Comparison of ENCODE assay signal across 8 mouse cellular contexts in the genomic region with DNA sequence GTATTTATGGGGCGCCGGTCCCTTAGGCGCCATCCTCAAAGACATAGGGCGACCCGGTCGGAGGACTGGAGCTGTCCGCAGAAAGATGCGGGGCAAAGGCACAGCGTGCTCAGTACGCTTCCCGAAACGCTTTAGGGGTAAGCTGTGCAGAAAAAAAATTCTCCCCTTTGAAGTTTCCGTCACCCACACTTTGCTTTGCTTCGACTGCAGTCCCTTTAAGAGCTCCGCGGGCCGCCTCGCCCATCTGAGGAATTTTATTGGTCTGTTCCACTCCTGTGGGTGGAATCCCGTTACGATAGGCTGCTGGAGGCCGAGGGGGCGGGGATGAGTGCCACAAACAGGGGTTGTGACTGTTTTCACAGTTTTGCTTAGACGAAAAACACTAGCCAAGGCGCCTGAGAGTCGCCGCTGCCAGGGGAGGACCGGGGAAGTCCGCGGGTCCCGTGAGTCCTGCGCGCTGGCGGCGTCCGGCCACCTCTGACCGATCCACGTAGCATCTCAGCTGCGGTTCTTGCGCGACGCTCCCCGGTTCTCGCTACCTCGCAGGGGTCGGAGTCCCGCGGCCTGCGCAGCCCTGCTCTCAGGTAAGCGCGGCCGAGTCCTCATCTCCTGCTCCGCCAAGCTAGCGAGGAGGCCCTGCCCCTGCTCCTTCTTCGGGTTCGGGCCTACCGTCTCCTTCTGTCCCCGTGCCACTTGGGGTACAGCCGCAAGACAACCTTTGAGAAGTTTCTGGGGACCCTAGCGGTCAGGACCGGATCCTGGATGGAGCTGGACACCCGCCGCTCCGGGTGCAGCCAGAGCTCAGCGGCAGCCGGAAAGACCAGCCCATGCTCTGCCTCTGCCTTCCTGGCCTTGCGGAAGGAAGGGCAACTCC. TPM values are rescaled to one million over a fixed set of nuclear protein-coding genes. Genes with fewer than 3 reads are reported as not detected.
A peak's percentile ranks its signal among the peaks of the same experiment; 100 is the strongest.
DNase-seq lines count a peak whose midpoint lies in the region; ATAC-seq and TF ChIP-seq lines count a peak whose summit lies in the region.

A gene (plus strand): TSS at position 305 of the 874 bp plus-strand sequence.

- H3K4me3 ChIP-seq in hindbrain, embryonic 10.5 days, result peak within 1 kb of the TSS; percentile 84
- H3K4me3 ChIP-seq in lung, postnatal 0 days (ENCODE audit: low read depth, low read length), result peak within 1 kb of the TSS; percentile 70

- peak within 1 kb of the TSS; percentile 97 for H3K4me2 ChIP-seq in lung, postnatal 0 days (replicated peaks; ENCODE audit: low read depth, low read length)

- peaks cover 3% of the 10 kb centered on the region for H3K36me3 ChIP-seq in hindbrain, embryonic 10.5 days
- H3K36me3 ChIP-seq in lung, postnatal 0 days (ENCODE audit: insufficient read depth, low read length), result no peaks in the 10 kb centered on the region

- H3K27me3 ChIP-seq in hindbrain, embryonic 10.5 days (ENCODE audit: insufficient read depth, poor library complexity, severe bottlenecking), result no peaks in the 10 kb centered on the region
- H3K27me3 ChIP-seq in lung, postnatal 0 days (replicated peaks; ENCODE audit: insufficient read depth, low read length), result no peaks in the 10 kb centered on the region

- WGBS in hindbrain, embryonic 10.5 days, result under 1% methylated on average over 66 of the region's 66 CpGs
- WGBS in lung, postnatal 0 days, result under 1% methylated on average over 66 of the region's 66 CpGs

- DNase-seq in MEL-GATA-1-ER (ENCODE audit: extremely low read depth, low read depth), result peak; percentile 98
- peak; percentile 91 for DNase-seq in cerebellum, adult 8-10 months
- peak; percentile 94 for DNase-seq in hindbrain, embryonic 10.5 days (ENCODE audit: low spot score)
- peak; percentile 97 for DNase-seq in layer of hippocampus, adult 9-11 months
- peak; percentile 99 for DNase-seq in lung, postnatal 0 days (ENCODE audit: low spot score)
- DNase-seq in ovary, postnatal 14 days (ENCODE audit: low spot score), result peak; percentile 83
- peak; percentile 96 for DNase-seq in thymus, postnatal 14 days

- no peaks in the 10 kb centered on the region for H3K9me3 ChIP-seq in hindbrain, embryonic 10.5 days
- no peaks in the 10 kb centered on the region for H3K9me3 ChIP-seq in lung, postnatal 0 days (ENCODE audit: low read length)

- TF ChIP-seq EP300 in lung, postnatal 0 days (IDR thresholded peaks at IDR 0.05), result peak; percentile 28; the same call in 1 of the 2 replicates

- peak; percentile 85 for ATAC-seq in frontal cortex, adult (ENCODE audit: low TSS enrichment)
- peak; percentile 90 for ATAC-seq in lung, postnatal 0 days

- H3K9ac ChIP-seq in lung, postnatal 0 days (replicated peaks; ENCODE audit: low read depth), result peak within 1 kb of the TSS; percentile 86

- H3K27ac ChIP-seq in hindbrain, embryonic 10.5 days, result peak within 1 kb of the TSS; percentile 94
- peak within 1 kb of the TSS; percentile 92 for H3K27ac ChIP-seq in lung, postnatal 0 days (ENCODE audit: low read length)

- H3K4me1 ChIP-seq in hindbrain, embryonic 10.5 days (replicated peaks), result peaks cover 71% of the 10 kb centered on the region
- peaks cover 32% of the 10 kb centered on the region for H3K4me1 ChIP-seq in lung, postnatal 0 days (ENCODE audit: insufficient read depth, low read depth, low read length)

- peak; percentile 52 for TF ChIP-seq CTCF in lung, postnatal 0 days (IDR thresholded peaks at IDR 0.05)

RNA-seq across cellular contexts. Expression of the gene that starts here (rescaled TPM):
- polyA plus RNA-seq in hindbrain, embryonic 10.5 days (2016; fragmentation: Nextera tagmentation; extraction: Ambion mirVana), result 60.5 and 62.3 TPM in 2 replicates
- polyA plus RNA-seq in lung, postnatal 0 days (2015; fragmentation: Nextera tagmentation; extraction: Ambion mirVana), result 72.0 and 78.8 TPM in 2 replicates

Comparison
In these comparisons a context has a peak if more than half of its experiments do, and no peak if none do; other contexts are left out.
1. Peak in every context shown above with its lines: DNase-seq, ATAC-seq, H3K4me3 ChIP-seq and H3K27ac ChIP-seq.